Mouse (Mus musculus) liver, postnatal 0 days (tissue): ENCODE data around the gene Tmigd1. TPM values are rescaled to one million over a fixed set of nuclear protein-coding genes. Genes with fewer than 3 reads are reported as not detected.

Experiments
- ATAC-seq: fragments of 200-750 bp; cut with Nextera tagmentation; 2 replicates; pipeline ENCODE4 v1.8.0; 2017; ENCODE audit warnings: mild to moderate bottlenecking, moderate library complexity
- DNase-seq: peaks from one replicate; pipeline ENCODE4 v3.0.0-alpha.2; 2016
- H3K27ac ChIP-seq: fragments of 300-500 bp; sonication (generic); 2 replicates; pipeline ENCODE4 v1.5.1; 2014; ENCODE audit warnings: antibody characterized with exemption, moderate library complexity, mild to moderate bottlenecking, low read depth
- H3K27me3 ChIP-seq: fragments of 300-500 bp; sonication (generic); 2 replicates; pipeline ENCODE4 v1.6.1; 2014; ENCODE audit warnings: low read length, control low read depth, mixed read lengths; ENCODE audit not compliant: insufficient read depth
- H3K36me3 ChIP-seq: fragments of 300-500 bp; sonication (generic); replicated peaks from 2 replicates; pipeline ENCODE4 v1.6.1; 2014; ENCODE audit warnings: mild to moderate bottlenecking, control low read depth, low read length, moderate library complexity, mixed read lengths; ENCODE audit not compliant: insufficient read depth
- H3K4me1 ChIP-seq: fragments of 300-500 bp; sonication (generic); 2 replicates; pipeline ENCODE4 v1.6.1; 2014; ENCODE audit warnings: antibody characterized with exemption, mild to moderate bottlenecking, control low read depth; ENCODE audit not compliant: insufficient read depth
- H3K4me2 ChIP-seq: fragments of 300-500 bp; sonication (generic); 2 replicates; pipeline ENCODE4 v1.6.1; 2014; ENCODE audit warnings: low read depth, mild to moderate bottlenecking, low read length, moderate library complexity, mixed read lengths
- H3K4me3 ChIP-seq: fragments of 300-500 bp; sonication (generic); 2 replicates; pipeline ENCODE4 v1.5.1; 2014; ENCODE audit warnings: low read depth, low read length
- H3K9ac ChIP-seq: fragments of 300-500 bp; sonication (generic); replicated peaks from 2 replicates; pipeline ENCODE4 v1.6.1; 2014; ENCODE audit warnings: mild to moderate bottlenecking, moderate library complexity
- H3K9me3 ChIP-seq: fragments of 300-500 bp; sonication (generic); 2 replicates; pipeline ENCODE4 v1.6.1; 2016; ENCODE audit warnings: mild to moderate bottlenecking, control low read depth, low read length, mixed read lengths
- CTCF ChIP-seq: sonication (generic); IDR thresholded peaks from 2 replicates; pipeline ENCODE4 v1.5.1; 2016; ENCODE audit warnings: antibody characterized with exemption, low read depth
- EP300 ChIP-seq: IDR thresholded peaks from 2 replicates; pipeline ENCODE4 v1.6.1; 2016; ENCODE audit warnings: antibody characterized with exemption, low read depth, mild to moderate bottlenecking
- WGBS: fragments of 180-500 bp; shearing (Covaris S2); extraction: QIAGEN DNeasy Blood & Tissue Kit; methylation state at CpG from one replicate; pipeline ENCODE4 v1.1.7; 2014; ENCODE audit not compliant: insufficient replicate concordance; 5-methylcytosine and 5-hydroxymethylcytosine counted together
- polyA plus RNA-seq: library from polyadenylated mRNA; unstranded; fragments of >200 nt; fragmentation: Nextera tagmentation; extraction: Ambion mirVana; gene quantifications from 2 replicates; pipeline ENCODE4 v1.2.1, GENCODE M21; 2015

Tmigd1 gene
- 0.11 TPM in 1 of 2 replicates, not detected in the other for polyA plus RNA-seq

DNA sequence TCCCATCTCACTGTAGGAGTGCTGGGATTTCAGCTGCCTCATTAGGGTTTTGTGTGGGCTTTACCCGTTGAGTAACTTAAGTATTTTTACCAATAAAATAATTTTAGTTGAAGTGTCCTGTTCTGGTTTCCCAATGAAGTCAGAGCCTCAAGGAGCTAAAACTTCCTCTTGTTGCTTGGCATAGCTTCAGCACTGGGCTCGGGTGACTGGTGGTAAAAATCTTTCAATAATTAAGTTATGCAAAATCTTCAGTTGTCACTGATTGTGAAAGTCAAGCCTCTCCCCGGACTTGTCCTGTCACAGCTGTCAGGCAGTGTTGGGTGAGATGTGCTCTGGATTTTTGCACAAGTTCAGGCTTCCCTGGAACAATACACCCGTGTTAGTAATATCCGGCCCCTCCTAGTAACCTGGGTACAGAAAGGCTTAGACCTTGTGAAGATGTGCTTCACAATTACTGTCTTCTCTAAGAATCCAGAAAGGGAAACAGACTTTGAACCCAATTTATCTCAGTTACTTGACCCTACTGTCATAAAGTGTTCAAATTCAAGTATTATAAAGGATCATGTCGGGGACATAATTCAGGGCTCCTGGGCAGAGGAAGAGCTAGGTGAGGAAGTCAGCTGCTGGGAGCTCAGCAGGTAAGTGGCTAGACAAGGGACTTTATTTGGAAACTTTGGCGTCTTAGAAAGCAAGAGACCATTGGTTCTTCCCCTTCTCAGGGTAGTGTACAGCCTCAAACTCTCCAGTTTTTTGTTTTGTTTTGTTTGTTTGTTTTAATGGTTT lies at the start of gene Tmigd1:
TSS of gene Tmigd1 (plus strand) at position 581 of the 783 bp plus-strand sequence.
- WGBS, result 62% methylated on average over 7 of the region's 7 CpGs
- H3K27ac ChIP-seq, result no peak within 1 kb of the TSS
- DNase-seq (no peak), ATAC-seq (no peak)
- no peak within 1 kb of the TSS for H3K4me3 ChIP-seq
- H3K4me2 ChIP-seq, result no peak within 1 kb of the TSS
- no peaks in the 10 kb centered on the region for H3K9me3 ChIP-seq
- TF ChIP-seq CTCF, result no peak
- no peak for TF ChIP-seq EP300
- H3K9ac ChIP-seq, result no peak within 1 kb of the TSS
- peaks cover 15% of the 10 kb centered on the region for H3K4me1 ChIP-seq
- H3K27me3 ChIP-seq, result no peaks in the 10 kb centered on the region
- no peaks in the 10 kb centered on the region for H3K36me3 ChIP-seq

DNA sequence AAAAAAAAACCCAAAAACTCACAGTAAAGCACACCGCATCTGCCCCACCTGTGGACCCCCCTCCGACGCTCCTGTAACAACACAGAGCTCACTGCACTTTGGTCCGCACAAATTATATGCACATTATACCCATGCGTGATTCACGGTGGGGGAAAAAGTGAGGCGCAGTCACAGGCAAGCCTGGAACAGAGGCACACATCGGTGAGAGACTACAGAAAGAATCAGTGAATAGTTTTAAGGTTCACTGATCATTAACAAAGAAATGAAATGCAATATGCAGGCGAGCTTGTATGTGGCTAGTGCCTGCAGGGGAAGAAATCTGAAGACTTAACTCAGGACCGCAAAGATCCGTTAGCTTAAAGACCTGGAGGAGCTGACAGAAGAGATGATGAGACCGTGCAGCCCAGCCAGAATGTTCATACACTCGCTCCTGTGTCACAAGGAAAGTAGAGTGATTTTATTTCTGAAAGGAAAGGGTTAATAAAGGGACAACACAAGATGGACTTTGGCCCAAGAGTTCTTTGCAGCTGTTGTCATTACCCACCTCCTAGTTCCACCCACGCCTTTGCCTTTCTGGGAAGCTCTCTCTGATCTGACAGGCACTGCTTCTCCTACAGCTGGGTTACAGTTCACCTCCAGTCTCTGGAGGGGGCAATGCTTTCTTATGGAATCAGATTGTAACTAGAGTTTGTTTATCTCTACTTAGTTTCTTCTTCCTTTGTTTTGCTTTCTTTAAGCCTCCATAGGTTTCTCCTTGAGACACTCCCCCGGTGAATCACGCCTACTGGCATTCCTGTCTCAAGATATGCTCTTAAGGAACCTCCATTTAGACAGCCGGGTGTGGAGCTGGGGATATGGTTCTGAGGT lies 47.3 kb upstream of the Tmigd1 start:
- no peak for TF ChIP-seq EP300
- TF ChIP-seq CTCF, result no peak
- Histone ChIP-seq H3K4me2 (peak overlapping the region; percentile 40), H3K4me1 (peaks cover 12% of the 10 kb centered on the region), H3K9me3 (no peaks in the 10 kb centered on the region), H3K36me3 (no peaks in the 10 kb centered on the region), H3K27ac (peak overlapping the region; percentile 77), H3K9ac (no peak overlapping the region), H3K4me3 (no peak overlapping the region), H3K27me3 (no peaks in the 10 kb centered on the region)
- WGBS, result 63% methylated on average over 17 of the region's 17 CpGs
- ATAC-seq, result peak; percentile 88
- peak; percentile 38 for DNase-seq

DNA sequence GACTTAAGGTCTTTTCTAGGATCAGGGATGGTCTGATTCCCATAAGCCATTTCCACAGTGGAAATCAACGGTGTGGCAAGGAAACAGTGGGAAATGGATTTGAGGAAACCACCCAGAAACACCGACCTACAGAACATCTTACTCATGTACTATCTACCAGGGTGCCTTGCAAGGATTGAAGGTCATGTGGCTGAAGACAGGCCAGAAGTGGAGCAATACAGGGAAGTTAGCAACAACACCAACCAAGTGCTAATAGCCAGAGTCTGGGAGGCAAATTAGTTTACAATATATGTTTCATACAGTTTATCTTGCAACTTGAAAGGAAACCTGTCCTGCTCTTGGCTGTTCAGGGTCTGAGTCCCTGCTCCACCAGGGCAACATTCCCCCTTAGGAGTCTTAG lies 45.4 kb upstream of the Tmigd1 start:
- H3K36me3 ChIP-seq, result no peaks in the 10 kb centered on the region
- ATAC-seq (no peak), DNase-seq (no peak)
- H3K9me3 ChIP-seq, result no peaks in the 10 kb centered on the region
- TF ChIP-seq CTCF (no peak), EP300 (no peak)
- no peak overlapping the region for H3K4me2 ChIP-seq
- H3K4me1 ChIP-seq, result peaks cover 12% of the 10 kb centered on the region
- WGBS, result 65% methylated on average over 2 of the region's 2 CpGs
- H3K27ac ChIP-seq, result no peak overlapping the region
- H3K4me3 ChIP-seq, result no peak overlapping the region
- no peaks in the 10 kb centered on the region for H3K27me3 ChIP-seq
- no peak overlapping the region for H3K9ac ChIP-seq

DNA sequence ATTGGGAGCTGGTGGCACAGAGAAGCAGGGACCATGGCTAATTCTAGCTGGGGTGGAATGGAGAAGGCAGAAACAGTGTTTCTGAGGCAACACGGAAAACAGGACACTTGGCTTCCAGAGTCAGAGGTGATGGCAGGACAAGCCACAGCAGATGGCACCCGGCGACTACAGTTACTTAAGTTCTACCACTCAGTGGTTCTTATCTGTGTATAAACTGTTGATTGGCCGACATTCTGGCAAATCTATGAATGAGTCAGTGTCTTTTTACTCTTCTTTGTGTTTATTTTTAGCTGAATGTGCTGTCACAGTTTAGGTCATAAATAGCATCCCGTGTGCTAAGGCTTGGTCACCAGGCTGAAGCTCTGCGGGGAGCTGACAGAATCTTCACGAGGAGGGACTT lies 44.8 kb upstream of the Tmigd1 start:
- no peak for TF ChIP-seq CTCF
- no peak for TF ChIP-seq EP300
- DNase-seq (no peak), ATAC-seq (no peak)
- no peak overlapping the region for H3K9ac ChIP-seq
- H3K4me3 ChIP-seq, result no peak overlapping the region
- no peak overlapping the region for H3K27ac ChIP-seq
- 56% methylated on average over 7 of the region's 7 CpGs for WGBS
- no peaks in the 10 kb centered on the region for H3K36me3 ChIP-seq
- H3K27me3 ChIP-seq, result no peaks in the 10 kb centered on the region
- H3K4me2 ChIP-seq, result no peak overlapping the region
- H3K4me1 ChIP-seq, result peaks cover 12% of the 10 kb centered on the region
- H3K9me3 ChIP-seq, result no peaks in the 10 kb centered on the region

DNA sequence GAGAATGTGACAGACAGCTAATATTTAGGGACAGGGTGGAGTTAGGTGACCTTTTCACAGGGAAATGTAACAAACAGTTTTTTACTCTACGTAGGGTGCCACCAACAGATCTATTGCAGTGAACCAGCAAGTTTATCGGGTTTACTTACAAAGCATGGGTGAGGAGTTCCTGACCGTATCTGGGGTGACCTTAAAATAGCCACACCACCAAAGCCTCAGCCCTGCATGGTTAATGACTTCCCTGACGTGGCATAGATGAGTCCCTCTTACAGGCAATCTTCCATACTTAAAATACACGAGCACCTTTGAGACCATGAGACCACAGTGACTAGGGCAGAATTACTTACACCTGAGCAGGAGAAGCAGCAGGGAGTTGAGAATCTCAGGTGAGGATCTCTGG lies 43.2 kb upstream of the Tmigd1 start:
- H3K27ac ChIP-seq, result no peak overlapping the region
- H3K4me2 ChIP-seq, result peak overlapping the region; percentile 22; the same call in 1 of the 2 replicates
- WGBS, result 23% methylated on average over 5 of the region's 5 CpGs
- no peaks in the 10 kb centered on the region for H3K9me3 ChIP-seq
- DNase-seq (no peak), ATAC-seq (no peak)
- no peaks in the 10 kb centered on the region for H3K27me3 ChIP-seq
- no peaks in the 10 kb centered on the region for H3K36me3 ChIP-seq
- TF ChIP-seq EP300, result no peak
- TF ChIP-seq CTCF, result no peak
- H3K4me3 ChIP-seq, result no peak overlapping the region
- H3K9ac ChIP-seq, result no peak overlapping the region
- H3K4me1 ChIP-seq, result peaks cover 12% of the 10 kb centered on the region

DNA sequence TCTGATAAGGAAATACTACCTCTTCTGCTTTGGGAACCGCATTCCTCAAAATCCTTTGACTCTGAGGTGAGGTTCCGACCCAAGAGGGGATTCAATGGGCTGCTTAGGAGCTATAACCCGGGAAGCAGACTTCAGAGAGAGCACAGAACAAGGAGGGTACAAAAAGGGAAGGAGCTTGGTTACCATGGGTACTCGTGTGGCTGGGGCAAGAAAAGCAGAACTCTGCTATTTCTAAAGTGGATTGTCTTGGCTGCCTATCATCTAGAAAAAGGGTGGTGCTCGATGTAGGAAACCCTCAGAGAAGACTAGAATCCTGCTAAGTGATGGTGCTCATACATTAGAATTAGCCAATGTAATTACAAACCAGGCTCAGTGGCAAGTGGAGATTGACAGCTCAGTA lies 42.7 kb upstream of the Tmigd1 start:
- Histone ChIP-seq H3K4me2 (peak overlapping the region; percentile 22; the same call in 1 of the 2 replicates), H3K4me3 (no peak overlapping the region), H3K9me3 (no peaks in the 10 kb centered on the region), H3K27ac (no peak overlapping the region), H3K27me3 (no peaks in the 10 kb centered on the region), H3K4me1 (peaks cover 12% of the 10 kb centered on the region), H3K9ac (no peak overlapping the region), H3K36me3 (no peaks in the 10 kb centered on the region)
- ATAC-seq (no peak; the same call in 1 of the 2 replicates), DNase-seq (no peak)
- 39% methylated on average over 5 of the region's 5 CpGs for WGBS
- TF ChIP-seq EP300 (no peak), CTCF (no peak)
